Mouse (Mus musculus) forebrain, embryonic 11.5 days (tissue): ENCODE results near the gene Fn1. TPM values are rescaled to one million over a fixed set of nuclear protein-coding genes. Genes with fewer than 3 reads are reported as not detected.

Source experiments
- ATAC-seq: fragments of 200-750 bp; cut with Nextera tagmentation; replicated peaks from 2 replicates; pipeline ENCODE4 v1.8.0; 2017; ENCODE audit warnings: moderate TSS enrichment; ENCODE audit not compliant: low FRiP score
- DNase-seq: peaks from one replicate; pipeline ENCODE4 v3.0.0-alpha.2; 2017; ENCODE audit warnings: low spot score
- H3K27ac ChIP-seq: fragments of 300-500 bp; sonication (generic); 2 replicates; pipeline ENCODE4 v1.5.1; 2014; ENCODE audit warnings: low read depth, low read length
- H3K27me3 ChIP-seq: fragments of 300-500 bp; sonication (generic); 2 replicates; pipeline ENCODE4 v1.6.1; 2014; ENCODE audit warnings: mild to moderate bottlenecking, low read length, mixed read lengths; ENCODE audit not compliant: control insufficient read depth, insufficient read depth
- H3K36me3 ChIP-seq: fragments of 300-500 bp; sonication (generic); 2 replicates; pipeline ENCODE4 v1.6.1; 2014; ENCODE audit warnings: mild to moderate bottlenecking, low read length, moderate library complexity, mixed read lengths; ENCODE audit not compliant: control insufficient read depth, insufficient read depth
- H3K4me1 ChIP-seq: fragments of 300-500 bp; sonication (generic); replicated peaks from 2 replicates; pipeline ENCODE4 v1.6.1; 2014; ENCODE audit warnings: low read length, mixed read lengths; ENCODE audit not compliant: control insufficient read depth, insufficient read depth
- H3K4me2 ChIP-seq: fragments of 300-500 bp; sonication (generic); 2 replicates; pipeline ENCODE4 v1.6.1; 2014; ENCODE audit warnings: low read depth, mild to moderate bottlenecking, low read length, moderate library complexity, mixed read lengths; ENCODE audit not compliant: severe bottlenecking
- H3K4me3 ChIP-seq: fragments of 300-500 bp; sonication (generic); 2 replicates; pipeline ENCODE4 v1.5.1; 2014; ENCODE audit warnings: low read depth, low read length
- H3K9ac ChIP-seq: fragments of 300-500 bp; sonication (generic); 2 replicates; pipeline ENCODE4 v1.6.1; 2014; ENCODE audit warnings: low read length
- H3K9me3 ChIP-seq: fragments of 300-500 bp; sonication (generic); 2 replicates; pipeline ENCODE4 v1.6.1; 2016; ENCODE audit warnings: low read length, mixed read lengths; ENCODE audit not compliant: control insufficient read depth
- WGBS: fragments of 180-500 bp; shearing (Covaris S2); extraction: QIAGEN DNeasy Blood & Tissue Kit; methylation state at CpG from one replicate; pipeline ENCODE4 v1.1.7; 2014; 5-methylcytosine and 5-hydroxymethylcytosine counted together
- polyA plus RNA-seq: library from polyadenylated mRNA; unstranded; fragments of >200 nt; fragmentation: Nextera tagmentation; extraction: Ambion mirVana; gene quantifications from 2 replicates; pipeline ENCODE4 v1.2.1, GENCODE M21; 2014

Fn1 gene
- polyA plus RNA-seq, 1 experiment from 2014 or later, result 120 TPM

DNA sequence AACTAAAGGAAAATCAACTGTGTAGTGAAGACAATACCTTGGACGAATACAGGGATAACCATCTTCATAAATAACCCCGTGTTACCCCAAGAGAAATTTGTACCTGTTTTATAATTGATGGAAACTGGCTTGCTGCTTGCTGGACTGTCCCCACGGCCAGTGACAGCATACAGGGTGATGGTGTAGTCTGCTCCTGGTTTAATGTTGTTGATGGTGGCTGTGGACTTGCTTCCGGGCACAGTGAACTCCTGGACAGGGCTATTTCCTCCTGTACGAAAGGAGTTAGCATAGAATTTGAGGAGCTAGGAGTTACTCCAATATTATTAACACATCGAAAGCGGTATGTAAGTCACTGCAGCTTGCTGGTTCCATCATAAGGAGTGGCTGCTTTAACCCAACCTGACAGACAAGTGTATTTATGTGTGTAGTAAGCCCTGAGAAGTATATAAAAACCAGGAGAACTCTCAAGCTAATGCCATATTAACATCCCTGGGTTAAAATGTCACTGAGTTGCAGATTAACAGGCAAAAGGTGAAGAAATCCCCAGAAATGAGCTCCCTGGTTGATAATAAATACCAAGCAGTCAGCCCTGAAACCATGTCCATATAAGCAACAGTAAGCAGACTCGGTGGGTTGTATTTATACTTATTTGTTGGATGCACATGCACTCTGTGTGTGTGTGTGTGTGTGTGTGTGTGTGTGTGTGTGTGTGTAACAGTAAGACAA lies 46.2 kb downstream of the Fn1 start:
- DNase-seq (no peak), ATAC-seq (no peak)
- Histone ChIP-seq H3K4me1 (no peaks in the 10 kb centered on the region), H3K27me3 (peaks cover 3% of the 10 kb centered on the region; the same call in 1 of the 2 replicates), H3K36me3 (peaks cover 14% of the 10 kb centered on the region; the same call in 1 of the 2 replicates), H3K4me3 (no peak overlapping the region), H3K4me2 (no peak overlapping the region), H3K9ac (no peak overlapping the region), H3K27ac (no peak overlapping the region), H3K9me3 (no peaks in the 10 kb centered on the region)
- 92% methylated on average over 8 of the region's 8 CpGs for WGBS

DNA sequence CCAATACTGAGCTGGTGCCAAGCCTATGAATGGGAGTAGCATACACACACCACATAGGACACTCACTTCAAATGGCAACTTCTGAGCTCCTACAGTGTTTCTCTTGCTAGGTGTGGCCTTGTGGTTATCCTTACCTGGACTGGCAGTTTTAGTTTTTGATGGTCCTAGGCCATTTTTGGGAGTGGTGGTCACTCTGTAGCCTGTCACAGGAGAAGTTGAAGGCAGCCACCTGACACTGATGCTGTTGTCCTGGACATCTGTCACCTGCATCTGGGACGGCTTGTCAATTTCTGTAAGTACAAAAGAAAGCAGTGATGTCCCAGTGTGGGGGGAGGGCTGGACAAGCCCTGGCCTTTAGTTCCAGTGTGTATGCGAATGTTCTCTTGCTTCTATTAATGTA lies 47.2 kb downstream of the Fn1 start:
- Histone ChIP-seq H3K9ac (no peak overlapping the region), H3K4me3 (no peak overlapping the region), H3K4me2 (no peak overlapping the region), H3K4me1 (no peaks in the 10 kb centered on the region), H3K27me3 (no peaks in the 10 kb centered on the region; the same call in 1 of the 2 replicates), H3K9me3 (no peaks in the 10 kb centered on the region), H3K36me3 (peaks cover 11% of the 10 kb centered on the region; the same call in 1 of the 2 replicates), H3K27ac (no peak overlapping the region)
- ATAC-seq (no peak), DNase-seq (no peak)
- WGBS, result 92% methylated on average over 2 of the region's 2 CpGs

GRCm38 (mm10) chr1:71595365-71595764 lies 57.6 kb downstream of the Fn1 start:
- no peaks in the 10 kb centered on the region for H3K4me1 ChIP-seq
- no peak overlapping the region for H3K4me3 ChIP-seq
- no peak for DNase-seq
- WGBS, result 98% methylated on average over 4 of the region's 4 CpGs
- H3K4me2 ChIP-seq, result no peak overlapping the region
- peaks cover 18% of the 10 kb centered on the region; the same call in 1 of the 2 replicates for H3K36me3 ChIP-seq
- H3K9ac ChIP-seq, result no peak overlapping the region
- no peaks in the 10 kb centered on the region for H3K9me3 ChIP-seq
- H3K27ac ChIP-seq, result no peak overlapping the region
- H3K27me3 ChIP-seq, result no peaks in the 10 kb centered on the region
- ATAC-seq, result no peak

DNA sequence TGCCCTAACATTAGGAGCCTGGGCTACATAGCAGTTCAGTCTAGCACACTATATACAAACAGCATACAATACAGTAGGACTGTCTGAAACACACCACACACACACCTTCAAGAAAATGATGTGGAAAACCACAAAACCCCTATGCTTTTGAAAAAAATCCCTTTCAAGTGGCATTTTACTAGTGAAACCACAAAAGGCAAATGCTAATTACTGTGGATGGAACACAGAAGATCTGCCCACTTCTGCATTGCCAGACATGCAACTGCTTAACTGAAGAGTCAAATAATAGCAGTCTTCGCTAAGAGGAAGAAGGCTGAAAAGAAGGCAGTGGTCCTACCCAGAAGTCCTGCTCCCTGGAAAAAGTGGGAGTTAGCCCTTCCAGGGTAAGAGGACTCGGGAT lies 58.7 kb downstream of the Fn1 start:
- H3K4me3 ChIP-seq, result no peak overlapping the region
- H3K36me3 ChIP-seq, result peaks cover 17% of the 10 kb centered on the region; the same call in 1 of the 2 replicates
- H3K4me2 ChIP-seq, result no peak overlapping the region
- ATAC-seq (no peak), DNase-seq (no peak)
- H3K4me1 ChIP-seq, result no peaks in the 10 kb centered on the region
- H3K27me3 ChIP-seq, result no peaks in the 10 kb centered on the region
- no peaks in the 10 kb centered on the region for H3K9me3 ChIP-seq
- no peak overlapping the region for H3K9ac ChIP-seq
- H3K27ac ChIP-seq, result no peak overlapping the region
- 90% methylated on average over 2 of the region's 2 CpGs for WGBS

DNA sequence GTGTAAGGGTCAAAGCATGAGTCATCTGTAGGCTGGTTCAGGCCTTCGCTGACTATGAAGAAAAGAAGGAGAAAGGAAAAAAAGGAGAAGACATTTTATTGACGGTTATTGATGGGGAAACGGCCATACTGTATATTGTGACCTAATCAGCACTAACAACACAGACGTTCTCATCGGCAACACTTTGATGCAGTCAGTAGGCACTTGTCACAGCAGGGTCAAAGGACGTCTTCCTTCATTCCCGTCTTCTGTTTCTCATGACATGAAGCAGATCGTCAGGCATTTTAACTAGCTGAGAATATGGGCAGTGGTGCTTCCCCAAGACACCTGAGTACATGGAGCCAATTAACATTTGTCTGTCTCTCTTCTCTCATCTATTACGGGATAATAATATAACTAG lies 59.8 kb downstream of the Fn1 start:
- DNase-seq (no peak), ATAC-seq (no peak)
- Histone ChIP-seq H3K9ac (no peak overlapping the region), H3K36me3 (peaks cover 8% of the 10 kb centered on the region; the same call in 1 of the 2 replicates), H3K9me3 (no peaks in the 10 kb centered on the region), H3K4me3 (no peak overlapping the region), H3K27ac (no peak overlapping the region), H3K27me3 (no peaks in the 10 kb centered on the region), H3K4me2 (no peak overlapping the region), H3K4me1 (no peaks in the 10 kb centered on the region)
- 97% methylated on average over 9 of the region's 9 CpGs for WGBS

DNA sequence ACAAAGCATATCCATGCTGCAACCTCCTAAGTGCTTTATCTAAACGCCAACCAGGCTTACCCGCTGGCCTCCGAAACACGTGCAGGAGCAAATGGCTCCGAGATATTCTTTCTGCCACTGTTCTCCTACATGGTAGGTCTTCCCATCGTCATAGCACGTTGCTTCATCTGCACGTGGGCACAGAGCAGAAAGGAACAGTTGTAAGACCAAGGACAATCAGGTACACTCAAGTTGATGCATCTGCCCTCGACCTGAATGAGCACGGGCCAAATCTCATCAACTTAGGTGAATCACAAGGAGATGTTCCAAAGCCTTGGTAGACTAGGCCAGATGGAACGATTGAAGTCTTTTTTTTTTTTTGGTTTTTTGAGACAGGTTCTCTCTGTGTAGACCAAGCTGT lies 63.0 kb downstream of the Fn1 start:
- no peak overlapping the region for H3K9ac ChIP-seq
- ATAC-seq (no peak), DNase-seq (no peak)
- peaks cover 3% of the 10 kb centered on the region; the same call in 1 of the 2 replicates for H3K36me3 ChIP-seq
- no peaks in the 10 kb centered on the region for H3K27me3 ChIP-seq
- H3K27ac ChIP-seq, result no peak overlapping the region
- H3K4me3 ChIP-seq, result no peak overlapping the region
- WGBS, result 95% methylated on average over 11 of the region's 11 CpGs
- no peaks in the 10 kb centered on the region for H3K9me3 ChIP-seq
- H3K4me1 ChIP-seq, result no peaks in the 10 kb centered on the region
- H3K4me2 ChIP-seq, result no peak overlapping the region

DNA sequence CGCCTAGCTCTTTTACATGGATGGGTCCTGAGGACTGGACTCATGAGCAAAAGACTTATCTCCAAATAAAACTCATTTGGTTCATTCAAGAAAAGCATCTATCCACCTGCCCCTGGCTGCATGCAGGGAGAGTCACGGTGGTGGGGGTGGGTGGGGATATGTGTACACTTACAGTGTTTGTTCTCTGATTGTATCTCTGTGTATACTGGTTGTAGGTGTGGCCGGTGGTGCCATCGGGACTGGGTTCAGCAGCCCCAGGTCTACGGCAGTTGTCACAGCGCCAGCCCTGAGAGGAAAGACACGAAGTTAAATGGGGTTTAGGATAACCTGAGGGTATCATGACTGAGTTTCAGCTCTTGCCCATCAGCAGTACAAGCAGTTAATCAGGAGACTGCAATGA lies 66.3 kb downstream of the Fn1 start:
- ATAC-seq (no peak), DNase-seq (no peak)
- WGBS, result 92% methylated on average over 7 of the region's 7 CpGs
- no peak overlapping the region for H3K27ac ChIP-seq
- no peak overlapping the region for H3K4me2 ChIP-seq
- no peak overlapping the region for H3K4me3 ChIP-seq
- no peak overlapping the region for H3K9ac ChIP-seq
- H3K4me1 ChIP-seq, result no peaks in the 10 kb centered on the region
- peaks cover 3% of the 10 kb centered on the region; the same call in 1 of the 2 replicates for H3K36me3 ChIP-seq
- H3K27me3 ChIP-seq, result no peaks in the 10 kb centered on the region
- H3K9me3 ChIP-seq, result no peaks in the 10 kb centered on the region

- ATAC-seq (no peak), DNase-seq (no peak)
- H3K4me3 ChIP-seq, result no peak overlapping the region
- WGBS, result 92% methylated on average over 7 of the region's 7 CpGs
- H3K36me3 ChIP-seq, result no peaks in the 10 kb centered on the region; the same call in 1 of the 2 replicates
- H3K27ac ChIP-seq, result no peak overlapping the region
- H3K27me3 ChIP-seq, result no peaks in the 10 kb centered on the region
- H3K4me2 ChIP-seq, result no peak overlapping the region
- H3K4me1 ChIP-seq, result no peaks in the 10 kb centered on the region
- no peaks in the 10 kb centered on the region for H3K9me3 ChIP-seq
- no peak overlapping the region for H3K9ac ChIP-seq
Measured at GRCm38 (mm10) chr1:71583900-71584299, 69.1 kb downstream of the Fn1 start.

GRCm38 (mm10) chr1:71583302-71583701 lies 69.7 kb downstream of the Fn1 start:
- H3K4me2 ChIP-seq, result no peak overlapping the region
- no peaks in the 10 kb centered on the region for H3K4me1 ChIP-seq
- no peaks in the 10 kb centered on the region for H3K9me3 ChIP-seq
- H3K9ac ChIP-seq, result no peak overlapping the region
- no peak overlapping the region for H3K27ac ChIP-seq
- no peaks in the 10 kb centered on the region for H3K27me3 ChIP-seq
- no peaks in the 10 kb centered on the region; the same call in 1 of the 2 replicates for H3K36me3 ChIP-seq
- WGBS, result 97% methylated on average over 8 of the region's 8 CpGs
- H3K4me3 ChIP-seq, result no peak overlapping the region
- DNase-seq (peak; percentile 27), ATAC-seq (no peak)
